Mouse (Mus musculus) liver, embryonic 13.5 days (tissue): ENCODE measurements around the gene Smap2. TPM values are rescaled to one million over a fixed set of nuclear protein-coding genes. Genes with fewer than 3 reads are reported as not detected.
"Not testable (repeated sequence)": the region's sequence is repeated elsewhere in the genome, so short reads cannot be mapped to it uniquely, and the experiment has no call there.

Source experiments
- ATAC-seq: fragments of 200-750 bp; cut with Nextera tagmentation; 2 replicates; pipeline ENCODE4 v1.8.0; 2017; ENCODE audit warnings: low read depth, mild to moderate bottlenecking, moderate number of reproducible peaks, moderate library complexity
- DNase-seq: peaks from one replicate; pipeline ENCODE4 v3.0.0; 2022
- H3K27ac ChIP-seq: fragments of 300-500 bp; sonication (generic); 2 replicates; pipeline ENCODE4 v1.5.1; 2015; ENCODE audit warnings: moderate library complexity, mild to moderate bottlenecking, inconsistent platforms
- H3K27me3 ChIP-seq: fragments of 300-500 bp; sonication (generic); 2 replicates; pipeline ENCODE4 v1.6.1; 2015; ENCODE audit warnings: mild to moderate bottlenecking, inconsistent platforms
- H3K36me3 ChIP-seq: fragments of 300-500 bp; sonication (generic); 2 replicates; pipeline ENCODE4 v1.6.1; 2015; ENCODE audit warnings: mild to moderate bottlenecking, inconsistent platforms
- H3K4me1 ChIP-seq: fragments of 300-500 bp; sonication (generic); replicated peaks from 2 replicates; pipeline ENCODE4 v1.6.1; 2015; ENCODE audit warnings: inconsistent platforms
- H3K4me2 ChIP-seq: fragments of 300-500 bp; sonication (generic); 2 replicates; pipeline ENCODE4 v1.6.1; 2015; ENCODE audit warnings: inconsistent platforms, mild to moderate bottlenecking, moderate library complexity
- H3K4me3 ChIP-seq: fragments of 300-500 bp; sonication (generic); replicated peaks from 2 replicates; pipeline ENCODE4 v1.5.1; 2015; ENCODE audit warnings: mild to moderate bottlenecking, inconsistent platforms
- H3K9ac ChIP-seq: fragments of 300-500 bp; sonication (generic); 2 replicates; pipeline ENCODE4 v1.6.1; 2015; ENCODE audit warnings: mild to moderate bottlenecking, inconsistent platforms
- H3K9me3 ChIP-seq: fragments of 300-500 bp; sonication (generic); replicated peaks from 2 replicates; pipeline ENCODE4 v1.6.1; 2016; ENCODE audit warnings: inconsistent platforms
- WGBS: fragments of 180-500 bp; shearing (Covaris S2); methylation state at CpG from one replicate; pipeline ENCODE4 v1.1.7; 2015; ENCODE audit not compliant: insufficient replicate concordance; 5-methylcytosine and 5-hydroxymethylcytosine counted together
- polyA plus RNA-seq: library from polyadenylated mRNA; unstranded; fragments of >200 nt; fragmentation: Nextera tagmentation; extraction: Ambion mirVana; gene quantifications from 2 replicates; pipeline ENCODE4 v1.2.1, GENCODE M21; 2015

Gene Smap2
- polyA plus RNA-seq, result 19.8 and 23.7 TPM in 2 replicates

DNA sequence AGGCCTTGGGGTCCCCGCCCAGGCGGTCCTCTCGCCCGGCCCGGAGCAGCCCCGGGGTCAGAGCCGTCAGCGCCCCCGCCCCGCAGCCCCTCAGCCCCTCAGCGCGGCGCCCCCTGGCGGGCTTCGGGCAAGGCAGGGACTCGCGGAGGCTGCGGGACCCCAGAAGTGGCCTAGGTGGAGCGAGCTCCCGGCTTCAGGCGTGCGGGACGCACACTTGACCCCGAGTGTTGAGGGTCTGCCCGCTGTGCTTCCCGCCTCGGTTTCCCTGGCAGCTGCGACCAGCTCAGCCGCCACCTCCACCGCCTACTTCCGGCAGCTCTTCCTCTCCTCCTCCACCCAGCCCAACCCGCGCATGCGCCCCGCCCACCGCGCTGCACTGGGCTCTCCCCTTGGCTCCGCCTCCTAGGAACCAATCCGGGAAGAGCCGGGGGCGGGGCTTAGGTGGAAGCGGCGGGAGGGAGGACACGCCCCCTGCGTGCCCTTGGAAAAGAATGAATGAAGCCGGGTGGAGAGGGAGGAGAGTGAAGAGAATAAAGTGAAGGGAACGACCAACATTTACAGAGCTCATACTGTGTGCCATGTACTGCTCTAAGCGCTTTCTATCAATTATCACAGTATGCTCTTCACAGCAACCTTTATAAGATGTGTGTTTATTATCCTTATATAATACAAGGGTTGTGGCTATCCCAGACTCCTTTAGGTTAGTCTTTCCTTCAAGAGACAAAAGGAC lies at the start of gene Smap2:
TSS of gene Smap2 (minus strand) at position 320 of the 730 bp plus-strand sequence.
- 0% methylated on average over 46 of the region's 48 CpGs for WGBS
- DNase-seq (peak; percentile 99), ATAC-seq (peak; percentile 87)
- Histone ChIP-seq H3K27ac (peak within 1 kb of the TSS; percentile 94), H3K4me3 (peak within 1 kb of the TSS; percentile 100), H3K36me3 (no peaks in the 10 kb centered on the region), H3K9me3 (no peaks in the 10 kb centered on the region), H3K4me2 (peak within 1 kb of the TSS; percentile 78), H3K4me1 (peaks cover 60% of the 10 kb centered on the region), H3K9ac (peak within 1 kb of the TSS; percentile 99), H3K27me3 (no peaks in the 10 kb centered on the region)

DNA sequence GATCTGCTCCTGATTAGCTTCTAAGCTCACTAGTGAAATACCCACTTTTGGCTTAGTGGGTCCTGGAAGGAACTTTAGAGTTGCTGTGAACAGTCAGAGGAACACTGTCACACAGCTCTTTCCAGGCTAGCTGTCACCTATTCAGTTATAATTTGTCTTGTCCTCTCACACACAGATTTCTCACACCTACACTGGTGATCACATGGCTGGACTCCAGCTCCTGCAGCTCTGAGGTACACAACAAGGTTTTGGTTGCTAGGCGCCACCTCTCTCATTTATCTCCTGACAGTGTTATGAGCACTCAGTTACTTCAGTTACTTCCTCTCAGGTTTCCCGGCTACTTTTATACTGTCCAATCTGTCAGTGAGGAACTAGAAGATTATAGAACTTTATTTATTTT lies 48.3 kb upstream of the Smap2 start:
- Histone ChIP-seq H3K27me3 (no peaks in the 10 kb centered on the region), H3K27ac (no peak overlapping the region), H3K4me2 (no peak overlapping the region), H3K9ac (no peak overlapping the region), H3K4me3 (no peak overlapping the region), H3K9me3 (no peaks in the 10 kb centered on the region), H3K4me1 (no peaks in the 10 kb centered on the region), H3K36me3 (peaks cover 39% of the 10 kb centered on the region)
- ATAC-seq, result no peak
- no peak for DNase-seq
- WGBS, result 68% methylated on average over 2 of the region's 2 CpGs

DNA sequence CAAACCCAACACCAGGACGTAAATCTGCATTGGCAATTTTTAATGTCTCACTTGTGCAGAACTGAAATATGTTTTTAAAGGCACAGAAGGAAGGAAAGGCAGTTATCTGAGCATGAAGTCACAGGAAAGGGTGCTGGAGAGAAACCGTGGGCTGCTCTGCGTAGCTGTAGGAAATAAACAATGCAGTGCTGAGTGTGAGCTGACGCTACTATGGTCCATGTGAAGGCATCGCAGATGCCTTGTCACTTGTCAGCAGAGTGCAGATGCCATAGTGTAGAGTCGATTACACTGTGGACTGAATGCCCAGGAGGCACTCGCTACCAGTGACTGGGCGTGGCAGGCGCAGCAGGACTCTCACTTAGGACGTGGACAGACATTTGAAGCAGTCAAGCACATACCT lies 42.2 kb upstream of the Smap2 start:
- WGBS, result 81% methylated on average over 10 of the region's 10 CpGs
- H3K4me2 ChIP-seq, H3K4me3 ChIP-seq, H3K4me1 ChIP-seq, H3K27ac ChIP-seq, DNase-seq, H3K9me3 ChIP-seq, H3K27me3 ChIP-seq, ATAC-seq, H3K9ac ChIP-seq: not testable (repeated sequence)
- H3K36me3 ChIP-seq, result peaks cover 23% of the 10 kb centered on the region

DNA sequence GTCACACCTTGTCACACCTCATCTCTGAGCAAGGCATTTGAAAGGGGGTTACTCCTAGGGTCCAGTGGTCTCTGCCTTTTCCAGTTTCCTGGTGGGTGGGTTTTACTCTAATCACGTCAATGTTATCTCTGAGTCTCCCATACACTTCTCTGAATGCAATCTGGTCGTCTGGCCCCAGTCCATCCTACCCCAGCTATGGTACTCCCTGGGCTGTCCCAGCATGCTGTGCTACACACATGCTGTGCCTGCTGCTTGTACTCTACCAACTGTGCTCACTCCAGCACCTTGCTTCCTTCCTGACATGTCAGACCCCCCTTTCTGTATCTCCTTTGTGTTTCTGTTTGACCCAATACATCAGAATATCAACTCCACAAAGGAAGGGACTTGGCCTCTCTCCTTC lies 40.0 kb upstream of the Smap2 start:
- Histone ChIP-seq H3K4me3 (no peak overlapping the region), H3K4me2 (no peak overlapping the region), H3K27me3 (peaks cover 29% of the 10 kb centered on the region), H3K9me3 (no peaks in the 10 kb centered on the region), H3K4me1 (no peaks in the 10 kb centered on the region), H3K9ac (no peak overlapping the region), H3K36me3 (peaks cover 14% of the 10 kb centered on the region), H3K27ac (no peak overlapping the region)
- DNase-seq (no peak), ATAC-seq (no peak)
- whole genome bisulfite sequencing, result 30% methylated on average over 2 of the region's 2 CpGs

DNA sequence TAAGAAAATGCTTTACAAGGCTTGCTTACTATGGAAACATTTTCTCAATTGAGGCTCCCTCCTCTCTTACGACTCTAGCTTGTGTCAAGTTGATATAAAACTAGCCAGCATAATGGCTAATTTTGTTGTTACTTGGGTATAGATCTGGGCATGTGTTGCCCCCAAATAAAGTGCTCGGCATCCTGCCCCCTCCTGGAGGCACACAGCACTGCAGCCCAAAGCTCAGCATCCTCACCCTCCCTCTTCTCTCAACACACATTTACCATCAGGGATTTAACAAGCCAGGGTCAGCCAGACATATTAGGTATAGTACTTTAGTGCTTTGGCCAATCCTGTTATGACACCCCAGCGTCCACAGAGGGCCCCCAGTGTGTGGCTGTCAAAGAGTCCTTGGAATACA lies 39.3 kb upstream of the Smap2 start:
- Histone ChIP-seq H3K9me3 (no peaks in the 10 kb centered on the region), H3K27me3 (peaks cover 36% of the 10 kb centered on the region), H3K27ac (no peak overlapping the region), H3K9ac (no peak overlapping the region), H3K4me2 (no peak overlapping the region), H3K36me3 (peaks cover 14% of the 10 kb centered on the region), H3K4me1 (no peaks in the 10 kb centered on the region), H3K4me3 (no peak overlapping the region)
- DNase-seq (no peak), ATAC-seq (no peak)
- 35% methylated on average over 3 of the region's 3 CpGs for WGBS

DNA sequence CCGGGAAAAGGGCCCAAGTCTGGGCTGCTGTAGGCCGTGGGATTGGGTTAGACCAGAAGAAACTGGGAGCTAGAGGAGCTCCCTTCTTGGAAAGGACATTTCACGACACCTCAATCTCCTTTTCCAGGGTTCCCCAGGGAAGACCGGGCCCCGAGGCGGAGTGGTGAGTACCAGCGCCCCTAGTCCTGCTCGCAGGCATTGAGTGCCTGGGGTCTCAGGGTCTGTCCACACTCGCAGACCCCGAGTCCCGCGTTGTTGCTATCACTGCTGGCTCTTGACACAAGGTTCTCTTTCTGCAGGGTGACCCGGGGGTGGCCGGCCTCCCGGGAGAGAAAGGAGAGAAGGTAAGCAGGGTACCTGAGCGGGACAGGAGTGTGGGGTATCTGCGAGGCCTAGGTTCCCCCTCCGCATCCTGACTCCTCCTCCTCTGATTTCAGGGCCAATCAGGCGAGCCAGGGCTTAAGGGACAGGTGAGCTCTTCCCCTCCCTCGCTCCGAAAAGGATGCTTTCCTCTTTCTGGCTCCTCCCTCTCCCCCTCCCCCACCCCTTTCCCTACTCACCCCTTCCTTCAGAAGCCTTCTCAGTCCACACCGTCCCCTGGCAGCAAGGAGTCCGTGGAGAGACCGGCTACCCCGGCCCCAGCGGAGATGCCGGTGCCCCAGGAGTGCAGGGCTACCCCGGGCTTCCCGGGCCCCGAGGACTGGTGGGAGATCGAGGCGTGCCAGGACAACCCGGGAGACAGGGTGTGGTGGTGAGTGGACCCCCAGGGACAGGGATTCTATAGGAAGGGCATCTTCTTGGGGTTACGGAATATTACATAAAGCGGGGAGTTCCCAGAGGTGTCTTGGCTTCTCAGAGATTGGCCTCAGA lies 35.6 kb upstream of the Smap2 start:
- Histone ChIP-seq H3K9ac (no peak overlapping the region), H3K27ac (no peak overlapping the region), H3K4me2 (no peak overlapping the region), H3K4me3 (no peak overlapping the region), H3K36me3 (no peaks in the 10 kb centered on the region), H3K9me3 (no peaks in the 10 kb centered on the region), H3K4me1 (no peaks in the 10 kb centered on the region), H3K27me3 (peaks cover 43% of the 10 kb centered on the region)
- 14% methylated on average over 35 of the region's 35 CpGs for WGBS
- DNase-seq (no peak), ATAC-seq (no peak)

DNA sequence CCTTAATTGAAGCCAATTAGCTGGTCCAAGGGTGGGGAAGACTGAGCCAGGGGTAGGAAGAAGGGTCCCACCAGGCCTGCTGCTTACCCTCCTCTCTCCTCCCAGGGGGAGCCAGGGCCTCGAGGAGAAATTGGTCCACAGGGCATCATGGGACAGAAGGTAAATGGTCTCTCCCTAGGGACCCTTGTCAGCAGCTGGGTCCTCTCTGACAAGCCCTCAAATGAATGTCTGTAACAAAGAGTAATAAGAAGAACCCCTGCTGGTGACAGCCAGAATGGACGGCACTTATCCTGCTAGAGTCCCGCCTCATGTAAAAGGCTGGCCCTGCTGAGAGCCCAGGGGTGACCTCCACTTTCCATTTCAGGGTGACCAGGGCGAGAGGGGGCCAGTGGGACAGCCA lies 34.8 kb upstream of the Smap2 start:
- 28% methylated on average over 4 of the region's 4 CpGs for WGBS
- Histone ChIP-seq H3K36me3 (no peaks in the 10 kb centered on the region), H3K4me2 (no peak overlapping the region), H3K4me3 (no peak overlapping the region), H3K9ac (no peak overlapping the region), H3K27me3 (peaks cover 43% of the 10 kb centered on the region), H3K27ac (no peak overlapping the region), H3K4me1 (no peaks in the 10 kb centered on the region), H3K9me3 (no peaks in the 10 kb centered on the region)
- DNase-seq (no peak), ATAC-seq (no peak)

DNA sequence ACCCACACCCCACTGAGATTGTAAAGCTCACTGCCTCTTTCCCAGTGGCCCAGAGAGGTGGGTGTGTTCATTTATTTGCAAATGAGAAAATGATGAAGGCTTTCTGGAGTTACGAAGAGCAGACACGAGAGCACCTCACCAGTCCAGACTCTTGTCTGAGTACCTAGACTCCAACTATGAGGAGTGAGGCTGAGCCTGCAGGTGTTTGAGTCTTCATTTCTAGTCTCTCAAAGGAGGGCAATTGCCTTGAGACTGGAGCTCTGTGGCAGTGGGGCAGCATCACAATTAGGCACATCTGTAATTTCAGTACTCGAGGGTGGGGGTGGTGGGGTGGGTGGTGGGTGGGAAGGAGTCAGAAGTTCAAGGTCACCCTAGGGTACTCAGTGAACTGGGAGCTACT lies 25.9 kb upstream of the Smap2 start:
- 55% methylated on average over 3 of the region's 3 CpGs for WGBS
- ATAC-seq (no peak), DNase-seq (no peak)
- Histone ChIP-seq H3K9me3 (no peaks in the 10 kb centered on the region), H3K27me3 (peaks cover 42% of the 10 kb centered on the region), H3K4me1 (0 out of 2 replicates have a peak, but pooled peaks cover 4% of the 10 kb centered on the region), H3K4me3 (no peak overlapping the region), H3K27ac (no peak overlapping the region), H3K36me3 (no peaks in the 10 kb centered on the region), H3K9ac (no peak overlapping the region), H3K4me2 (no peak overlapping the region)

DNA sequence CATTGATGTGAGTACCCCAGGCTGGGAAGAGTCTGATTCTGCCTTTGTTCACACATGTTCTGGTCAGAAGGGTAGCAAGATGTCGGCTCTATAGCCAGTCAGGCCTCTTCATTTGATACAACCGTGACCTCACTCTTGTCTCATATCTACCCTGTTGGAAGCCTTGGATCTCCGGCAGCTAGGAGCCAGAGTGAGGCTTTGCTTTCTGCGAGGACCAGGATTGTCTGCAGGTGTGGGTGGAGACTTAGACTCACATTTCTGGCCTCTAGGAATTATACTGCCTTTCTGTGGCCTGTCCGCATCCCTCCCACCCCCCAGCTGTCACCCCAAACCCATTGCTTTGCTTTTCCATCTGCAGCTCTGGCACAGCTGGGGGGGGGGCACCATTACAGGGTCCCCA lies 25.4 kb upstream of the Smap2 start:
- no peaks in the 10 kb centered on the region for H3K9me3 ChIP-seq
- H3K4me2 ChIP-seq, result no peak overlapping the region
- WGBS, result 66% methylated on average over 5 of the region's 5 CpGs
- H3K4me1 ChIP-seq, result 0 out of 2 replicates have a peak, but pooled peaks cover 4% of the 10 kb centered on the region
- no peak overlapping the region for H3K9ac ChIP-seq
- H3K27ac ChIP-seq, result no peak overlapping the region
- peaks cover 46% of the 10 kb centered on the region for H3K27me3 ChIP-seq
- DNase-seq (no peak), ATAC-seq (no peak)
- no peaks in the 10 kb centered on the region for H3K36me3 ChIP-seq
- H3K4me3 ChIP-seq, result no peak overlapping the region

DNA sequence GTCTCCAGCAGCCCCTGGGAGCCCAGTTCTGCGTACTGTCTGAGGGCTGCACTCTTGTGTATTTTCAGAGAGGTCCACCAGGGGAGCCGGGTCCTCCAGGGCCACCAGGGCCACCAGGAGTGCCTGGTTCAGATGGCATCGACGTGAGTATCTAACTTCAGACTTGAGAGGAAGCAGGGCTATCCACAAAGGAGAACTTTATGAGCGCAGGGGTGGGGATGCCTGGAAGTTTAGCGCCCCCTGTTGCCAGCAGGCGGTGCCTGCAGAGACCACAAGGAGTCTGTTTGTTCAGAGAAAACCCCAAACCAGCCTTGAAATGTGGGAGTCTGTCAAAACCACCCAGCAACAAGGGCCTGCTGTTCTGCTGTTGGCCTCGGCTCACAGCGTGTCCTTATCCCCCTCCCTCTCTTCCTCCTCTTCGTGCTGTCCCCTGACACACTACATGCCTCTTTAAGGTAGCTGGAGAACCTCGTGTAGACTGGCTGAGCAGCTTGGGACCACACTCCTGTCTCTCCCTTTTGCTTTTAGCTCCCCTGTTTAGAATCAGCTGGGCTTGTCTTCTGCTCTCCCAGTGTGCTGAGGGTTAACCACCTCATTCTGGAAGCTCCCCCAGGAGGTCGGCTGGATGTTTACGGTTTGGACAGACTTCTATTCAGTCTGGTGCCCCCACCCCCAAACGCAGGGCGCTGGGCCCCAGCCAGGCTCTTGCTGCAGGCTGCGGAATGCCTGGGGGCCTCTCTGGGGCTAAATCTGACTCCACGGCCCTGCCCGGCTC lies 24.0 kb upstream of the Smap2 start:
- peak; percentile 40 for DNase-seq
- Histone ChIP-seq H3K4me3 (no peak overlapping the region), H3K27me3 (peaks cover 46% of the 10 kb centered on the region), H3K4me1 (0 out of 2 replicates have a peak, but pooled peaks cover 4% of the 10 kb centered on the region), H3K4me2 (no peak overlapping the region), H3K9me3 (no peaks in the 10 kb centered on the region), H3K27ac (no peak overlapping the region), H3K9ac (no peak overlapping the region), H3K36me3 (no peaks in the 10 kb centered on the region)
- peak; percentile 32; the same call in 1 of the 2 replicates for ATAC-seq
- WGBS, result 22% methylated on average over 18 of the region's 18 CpGs

DNA sequence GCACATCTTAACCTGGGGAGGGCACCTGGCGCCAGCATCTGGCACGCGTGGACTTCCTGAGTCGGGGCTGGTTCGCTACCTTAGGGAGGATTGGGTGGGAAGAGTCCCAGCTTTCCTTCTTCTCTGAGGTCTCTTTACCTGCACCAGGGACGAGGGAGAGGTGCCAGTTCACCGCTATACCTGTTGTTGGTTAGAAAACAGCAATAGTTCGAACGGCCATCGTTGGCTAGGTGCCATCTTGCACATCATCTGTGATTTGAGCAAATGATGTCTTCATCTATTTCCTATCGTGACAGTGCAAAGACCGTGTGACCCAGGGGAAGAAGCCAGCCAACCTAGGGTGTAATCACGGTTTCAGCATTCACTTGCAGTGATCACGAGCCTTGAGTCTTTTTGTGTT lies 23.3 kb upstream of the Smap2 start:
- 0 out of 2 replicates have a peak, but pooled peaks cover 4% of the 10 kb centered on the region for H3K4me1 ChIP-seq
- H3K27me3 ChIP-seq, result peaks cover 46% of the 10 kb centered on the region
- H3K9ac ChIP-seq, result no peak overlapping the region
- no peaks in the 10 kb centered on the region for H3K36me3 ChIP-seq
- H3K4me3 ChIP-seq, result peak overlapping the region; percentile 43
- DNase-seq (no peak), ATAC-seq (no peak)
- H3K4me2 ChIP-seq, result peak overlapping the region; percentile 59
- no peak overlapping the region for H3K27ac ChIP-seq
- no peaks in the 10 kb centered on the region for H3K9me3 ChIP-seq
- WGBS, result 51% methylated on average over 14 of the region's 14 CpGs
